Comparison of ENCODE assay signal across 23 mouse cellular contexts in genomic region chr2:43945679-43946078, GRCm38 (mm10).
"Had no signal": no experiment of that assay in that cellular context is flagged by ENCODE, and none has a peak within 500 bp of the region (broad histone marks: within the 10 kb centered on the region; RNA-seq: fewer than 3 reads in every experiment).

No protein-coding gene starts in this region.

- H3K9me3 ChIP-seq: heart, embryonic 13.5 days; heart, embryonic 15.5 days; hindbrain, embryonic 13.5 days; hindbrain, embryonic 15.5 days; limb, embryonic 10.5 days; limb, embryonic 12.5 days had no signal

- ATAC-seq: hindbrain, postnatal 0 days; intestine, embryonic 16.5 days had no signal

- H3K4me1 ChIP-seq: heart, embryonic 13.5 days; heart, embryonic 15.5 days; hindbrain, embryonic 13.5 days; hindbrain, embryonic 15.5 days; limb, embryonic 10.5 days; limb, embryonic 12.5 days had no signal

- H3K9ac ChIP-seq: heart, embryonic 13.5 days; heart, embryonic 15.5 days; hindbrain, embryonic 13.5 days; hindbrain, embryonic 15.5 days; limb, embryonic 12.5 days had no signal

- H3K27ac ChIP-seq: heart, adult 2 months; heart, embryonic 13.5 days; heart, embryonic 15.5 days; hindbrain, embryonic 13.5 days; hindbrain, embryonic 15.5 days; hindbrain, postnatal 0 days; layer of hippocampus, adult 2 months; left cerebral cortex, adult 2 months; limb, embryonic 10.5 days; limb, embryonic 12.5 days had no signal

- H3K4me3 ChIP-seq: heart, adult 2 months; heart, embryonic 13.5 days; heart, embryonic 15.5 days; hindbrain, embryonic 13.5 days; hindbrain, embryonic 15.5 days; layer of hippocampus, adult 2 months; left cerebral cortex, adult 2 months; limb, embryonic 10.5 days; limb, embryonic 12.5 days had no signal

- H3K4me2 ChIP-seq: heart, embryonic 11.5 days; heart, embryonic 13.5 days; heart, embryonic 15.5 days; hindbrain, embryonic 13.5 days; hindbrain, embryonic 15.5 days; limb, embryonic 12.5 days had no signal

- H3K36me3 ChIP-seq: heart, embryonic 13.5 days; heart, embryonic 15.5 days; hindbrain, embryonic 13.5 days; hindbrain, embryonic 15.5 days; limb, embryonic 10.5 days; limb, embryonic 12.5 days had no signal

- DNase-seq: gastrocnemius, postnatal 14 days; gastrocnemius, postnatal 36 days; heart, adult 11 months; heart, adult 2 months; heart, postnatal 14 days; heart, postnatal 36 days; kidney, adult 11 months; kidney, adult 2 months; kidney, adult 9 months; kidney, postnatal 10 days; kidney, postnatal 25 days; kidney, postnatal 4 days had no signal

- H3K27me3 ChIP-seq: heart, embryonic 13.5 days; heart, embryonic 15.5 days; hindbrain, embryonic 13.5 days; hindbrain, embryonic 15.5 days; limb, embryonic 12.5 days had no signal
